Mouse (Mus musculus) limb, embryonic 15.5 days (tissue): ENCODE results near the gene Gsto1. TPM values are rescaled to one million over a fixed set of nuclear protein-coding genes. Genes with fewer than 3 reads are reported as not detected.

ENCODE experiments used
- ATAC-seq: fragments of 200-750 bp; cut with Nextera tagmentation; 2 replicates; pipeline ENCODE4 v1.8.0; 2017; ENCODE audit warnings: low read depth, moderate TSS enrichment; ENCODE audit not compliant: insufficient number of reproducible peaks, low FRiP score, low TSS enrichment
- H3K27ac ChIP-seq: fragments of 300-500 bp; sonication (generic); 2 replicates; pipeline ENCODE4 v1.5.1; 2015; ENCODE audit warnings: moderate library complexity, mild to moderate bottlenecking, inconsistent platforms
- H3K27me3 ChIP-seq: fragments of 300-500 bp; sonication (generic); 2 replicates; pipeline ENCODE4 v1.6.1; 2015; ENCODE audit warnings: inconsistent platforms
- H3K36me3 ChIP-seq: fragments of 300-500 bp; sonication (generic); 2 replicates; pipeline ENCODE4 v1.6.1; 2015; ENCODE audit warnings: inconsistent platforms
- H3K4me1 ChIP-seq: fragments of 300-500 bp; sonication (generic); 2 replicates; pipeline ENCODE4 v1.6.1; 2015; ENCODE audit warnings: inconsistent platforms
- H3K4me2 ChIP-seq: fragments of 300-500 bp; sonication (generic); 2 replicates; pipeline ENCODE4 v1.6.1; 2015; ENCODE audit warnings: mild to moderate bottlenecking, inconsistent platforms
- H3K4me3 ChIP-seq: fragments of 300-500 bp; sonication (generic); 2 replicates; pipeline ENCODE4 v1.5.1; 2015; ENCODE audit warnings: mild to moderate bottlenecking, inconsistent platforms
- H3K9ac ChIP-seq: fragments of 300-500 bp; sonication (generic); 2 replicates; pipeline ENCODE4 v1.6.1; 2015; ENCODE audit warnings: inconsistent platforms
- H3K9me3 ChIP-seq: fragments of 300-500 bp; sonication (generic); 2 replicates; pipeline ENCODE4 v1.6.1; 2016; ENCODE audit warnings: inconsistent platforms
- WGBS: fragments of 180-500 bp; shearing (Covaris S2); methylation state at CpG from one replicate; pipeline ENCODE4 v1.1.7; 2015; 5-methylcytosine and 5-hydroxymethylcytosine counted together
- polyA plus RNA-seq: library from polyadenylated mRNA; unstranded; fragments of >200 nt; fragmentation: Nextera tagmentation; extraction: Ambion mirVana; gene quantifications from 2 replicates; pipeline ENCODE4 v1.2.1, GENCODE M21; 2015

Gsto1 gene
- polyA plus RNA-seq, 1 experiment from 2014 or later, result 227 TPM

- Histone ChIP-seq H3K9ac (no peak overlapping the region), H3K4me1 (peaks cover 50% of the 10 kb centered on the region), H3K27ac (no peak overlapping the region), H3K9me3 (no peaks in the 10 kb centered on the region), H3K4me2 (no peak overlapping the region), H3K36me3 (peaks cover 12% of the 10 kb centered on the region; the same call in 1 of the 2 replicates), H3K4me3 (no peak overlapping the region), H3K27me3 (no peaks in the 10 kb centered on the region)
- WGBS, result 60% methylated on average over 7 of the region's 7 CpGs
- ATAC-seq, result no peak
These were observed 58.6 kb downstream of the Gsto1 start for GRCm38 (mm10) chr19:47913344-47913743.

GRCm38 (mm10) chr19:47914191-47914590, 59.4 kb downstream of the Gsto1 start:
- no peaks in the 10 kb centered on the region for H3K27me3 ChIP-seq
- peaks cover 12% of the 10 kb centered on the region; the same call in 1 of the 2 replicates for H3K36me3 ChIP-seq
- H3K9me3 ChIP-seq, result no peaks in the 10 kb centered on the region
- WGBS, result 92% methylated on average over 4 of the region's 4 CpGs
- H3K4me1 ChIP-seq, result peaks cover 43% of the 10 kb centered on the region
- no peak overlapping the region for H3K4me2 ChIP-seq
- H3K27ac ChIP-seq, result no peak overlapping the region
- no peak overlapping the region for H3K4me3 ChIP-seq
- no peak for ATAC-seq
- H3K9ac ChIP-seq, result no peak overlapping the region

Other genes starting within 250 kb of the Gsto1 start
- gene Col17a1, start 162.9 kb upstream of the Gsto1 start, polyA plus RNA-seq, result 30.8 and 32.9 TPM in 2 replicates
- 272 and 284 TPM in 2 replicates for gene Sfr1, start 123.3 kb upstream of the Gsto1 start, polyA plus RNA-seq
- gene Gsto2, start 10.6 kb downstream of the Gsto1 start, polyA plus RNA-seq, result 1.1 and 1.3 TPM in 2 replicates
- 0.34 and 0.47 TPM in 2 replicates for gene Cfap43, start 64.3 kb downstream of the Gsto1 start, polyA plus RNA-seq
- 23.0 and 24.3 TPM in 2 replicates for gene Itprip, start 64.3 kb downstream of the Gsto1 start, polyA plus RNA-seq
- gene Cfap58, start 82.7 kb downstream of the Gsto1 start, polyA plus RNA-seq, result not detected in 2 replicates